In genomic region chr15:102377163-102377543, GRCm38 (mm10) we compare ENCODE assay signal across 8 mouse cellular contexts. TPM values are rescaled to one million over a fixed set of nuclear protein-coding genes. Genes with fewer than 3 reads are reported as not detected.
A peak's percentile ranks its signal among the peaks of the same experiment; 100 is the strongest.
DNase-seq lines count a peak whose midpoint lies in the region; ATAC-seq and TF ChIP-seq lines count a peak whose summit lies in the region.

No protein-coding gene starts in this region.

- H3K9me3 ChIP-seq in hindbrain, embryonic 16.5 days (ENCODE audit: control insufficient read depth, low read length), result no peaks in the 10 kb centered on the region
- no peaks in the 10 kb centered on the region for H3K9me3 ChIP-seq in megakaryocyte, embryonic 14.5 days

- peak overlapping the region; percentile 59 for H3K27ac ChIP-seq in hindbrain, embryonic 16.5 days (ENCODE audit: low read depth, low read length)

- no peaks in the 10 kb centered on the region for H3K27me3 ChIP-seq in Patski
- H3K27me3 ChIP-seq in hindbrain, embryonic 16.5 days (replicated peaks; ENCODE audit: control insufficient read depth, insufficient read depth, low read length), result no peaks in the 10 kb centered on the region
- H3K27me3 ChIP-seq in megakaryocyte, embryonic 14.5 days (replicated peaks), result peaks cover 33% of the 10 kb centered on the region

- in situ Hi-C loops in Patski (cut with MboI; ENCODE audit: low pct_unique_long_range_greater_than_20kb), result loop anchor here (5.0 kb wide), 1 partner anchor 40 kb away; no protein-coding TSS in a partner anchor

- peak overlapping the region; percentile 99 for H3K4me2 ChIP-seq in hindbrain, embryonic 16.5 days (ENCODE audit: low read length)

- H3K4me3 ChIP-seq in hindbrain, embryonic 16.5 days (ENCODE audit: low read length), result peak overlapping the region; percentile 67
- peak overlapping the region; percentile 92 for H3K4me3 ChIP-seq in megakaryocyte, embryonic 14.5 days (replicated peaks)

- TF ChIP-seq CTCF in Patski (IDR thresholded peaks at IDR 0.05), result peak; percentile 98

- no peaks in the 10 kb centered on the region for H3K36me3 ChIP-seq in hindbrain, embryonic 16.5 days (ENCODE audit: control insufficient read depth, insufficient read depth, low read length)
- H3K36me3 ChIP-seq in megakaryocyte, embryonic 14.5 days (replicated peaks; ENCODE audit: low read length), result no peaks in the 10 kb centered on the region

- peaks cover 12% of the 10 kb centered on the region for H3K4me1 ChIP-seq in hindbrain, embryonic 16.5 days (ENCODE audit: control insufficient read depth, insufficient read depth, low read depth, low read length)
- peaks cover 61% of the 10 kb centered on the region for H3K4me1 ChIP-seq in megakaryocyte, embryonic 14.5 days

- H3K9ac ChIP-seq in hindbrain, embryonic 16.5 days (ENCODE audit: low read depth, low read length), result peak overlapping the region; percentile 78

- CTCF ChIA-PET in Patski (lab: Charles Lee), result interaction anchor here (0.6 to 2.4 kb wide), 16 partner anchors 11 to 94 kb away, joined by 3 to 11 read pairs (median 3); partner anchors contain the start of gene Aaas

- no peak for DNase-seq in Patski (ENCODE audit: low read depth, low spot score)
- DNase-seq in cerebellum, postnatal 4 days (ENCODE audit: low spot score in 2 of 2), result peak; percentile 54 to 75
- peak; percentile 91 for DNase-seq in gastrocnemius, adult 18-20 months (ENCODE audit: low spot score)
- DNase-seq in left cerebral cortex, adult 9 months (ENCODE audit: low spot score in 2 of 2), result peak; percentile 57 to 77
- DNase-seq in right cerebral cortex, adult 2 months (ENCODE audit: low spot score in 2 of 2), result peak; percentile 69 to 83
- peak; percentile 87 for DNase-seq in urinary bladder, postnatal 14 days (ENCODE audit: low spot score)

- POLR2A ChIA-PET in Patski (lab: Charles Lee), result interaction anchor here (0.5 to 1.2 kb wide), 3 partner anchors 23 to 28 kb away, joined by 3 to 4 read pairs (median 4); partner anchors contain the start of gene Sp1

- 0% methylated on average over 7 of the region's 7 CpGs for WGBS in hindbrain, embryonic 16.5 days

- ATAC-seq in Patski, result peak; percentile 49
- ATAC-seq in hindbrain, embryonic 16.5 days, result peak; percentile 18; the same call in 1 of the 2 replicates

RNA-seq across cellular contexts. Expression of gene Sp7, which starts 10.2 kb away (rescaled TPM):
- polyA plus RNA-seq in Patski (2021), result not detected
- not detected for total RNA-seq in gastrocnemius, adult 18-20 months (2021)
- 0.46 and 1.0 TPM in 2 replicates for polyA plus RNA-seq in hindbrain, embryonic 16.5 days (2015; fragmentation: Nextera tagmentation; extraction: Ambion mirVana)
- polyA plus RNA-seq in megakaryocyte, embryonic 14.5 days (2012; ENCODE audit: insufficient read depth, low replicate concordance), result 0.10 TPM in 1 of 2 replicates, not detected in the other

RNA-seq across cellular contexts. Expression of gene Aaas, which starts 26.6 kb away (rescaled TPM):
- polyA plus RNA-seq in Patski (2021), result 43.3 TPM
- 10 to 100 TPM in 1 of 2 experiments, 1 to 10 TPM in 1; 6.6 to 11.4 TPM for total RNA-seq in gastrocnemius, adult 18-20 months (2021)
- 36.1 and 38.1 TPM in 2 replicates for polyA plus RNA-seq in hindbrain, embryonic 16.5 days (2015; fragmentation: Nextera tagmentation; extraction: Ambion mirVana)
- 51.2 and 84.3 TPM in 2 replicates for polyA plus RNA-seq in megakaryocyte, embryonic 14.5 days (2012; ENCODE audit: insufficient read depth, low replicate concordance)

RNA-seq across cellular contexts. Expression of gene Sp1, which starts 28.8 kb away (rescaled TPM):
- polyA plus RNA-seq in Patski (2021), result 30.6 TPM
- total RNA-seq in gastrocnemius, adult 18-20 months (2021), result 10 to 100 TPM; 16.1 to 19.3 TPM
- polyA plus RNA-seq in hindbrain, embryonic 16.5 days (2015; fragmentation: Nextera tagmentation; extraction: Ambion mirVana), result 3.4 and 3.5 TPM in 2 replicates
- polyA plus RNA-seq in megakaryocyte, embryonic 14.5 days (2012; ENCODE audit: insufficient read depth, low replicate concordance), result 3.9 and 15.5 TPM in 2 replicates

RNA-seq across cellular contexts. Expression of gene Myg1, which starts 45.6 kb away (rescaled TPM):
- 87.1 TPM for polyA plus RNA-seq in Patski (2021)
- total RNA-seq in gastrocnemius, adult 18-20 months (2021), result 10 to 100 TPM; 12.9 to 20.2 TPM
- 88.1 and 99.0 TPM in 2 replicates for polyA plus RNA-seq in hindbrain, embryonic 16.5 days (2015; fragmentation: Nextera tagmentation; extraction: Ambion mirVana)
- polyA plus RNA-seq in megakaryocyte, embryonic 14.5 days (2012; ENCODE audit: insufficient read depth, low replicate concordance), result 35.8 and 92.1 TPM in 2 replicates

RNA-seq across cellular contexts. Expression of gene Pfdn5, which starts 51.2 kb away (rescaled TPM):
- polyA plus RNA-seq in Patski (2021), result 642 TPM
- 100 to 1,000 TPM; 264 to 302 TPM for total RNA-seq in gastrocnemius, adult 18-20 months (2021)
- 448 and 464 TPM in 2 replicates for polyA plus RNA-seq in hindbrain, embryonic 16.5 days (2015; fragmentation: Nextera tagmentation; extraction: Ambion mirVana)
- polyA plus RNA-seq in megakaryocyte, embryonic 14.5 days (2012; ENCODE audit: insufficient read depth, low replicate concordance), result 5.9 and 58.8 TPM in 2 replicates
